Mouse (Mus musculus): ENCODE measurements around the gene Mis18a. TPM values are rescaled to one million over a fixed set of nuclear protein-coding genes. Genes with fewer than 3 reads are reported as not detected.

The Mis18a gene
- 86.4 and 87.3 TPM in 2 replicates for polyA plus RNA-seq (2015; fragmentation: Nextera tagmentation; extraction: Ambion mirVana)

- under 1% methylated on average over 52 of the region's 53 CpGs for WGBS
- peak within 1 kb of the TSS; percentile 86 for H3K9ac ChIP-seq
- H3K27ac ChIP-seq = peak within 1 kb of the TSS; percentile 39
- peak; percentile 96 for ATAC-seq (ENCODE audit: borderline replicate concordance, extremely low read depth, low FRiP score, low TSS enrichment)
- peaks cover 14% of the 10 kb centered on the region for H3K4me1 ChIP-seq
- H3K4me3 ChIP-seq = peak within 1 kb of the TSS; percentile 80
- 0 out of 2 replicates have a peak, but pooled peaks cover 2% of the 10 kb centered on the region for H3K9me3 ChIP-seq
- H3K27me3 ChIP-seq = no peaks in the 10 kb centered on the region
- H3K36me3 ChIP-seq = peaks cover 21% of the 10 kb centered on the region
- peak within 1 kb of the TSS; percentile 93 for H3K4me2 ChIP-seq
Observed at GRCm38 (mm10) chr16:90727233-90728115, at the start of gene Mis18a. TSS of gene Mis18a (minus strand) at chr16:90727404.

- H3K36me3 ChIP-seq = peaks cover 61% of the 10 kb centered on the region
- ATAC-seq (ENCODE audit: borderline replicate concordance, extremely low read depth, low FRiP score, low TSS enrichment) = no peak
- no peaks in the 10 kb centered on the region for H3K27me3 ChIP-seq
- WGBS = 74% methylated on average over 10 of the region's 10 CpGs
- no peak overlapping the region for H3K9ac ChIP-seq
- no peaks in the 10 kb centered on the region for H3K4me1 ChIP-seq
- no peak overlapping the region for H3K4me3 ChIP-seq
- no peak overlapping the region for H3K4me2 ChIP-seq
- no peak overlapping the region for H3K27ac ChIP-seq
- H3K9me3 ChIP-seq = no peaks in the 10 kb centered on the region
Observed at GRCm38 (mm10) chr16:90775946-90776520, 48.8 kb upstream of the Mis18a start.

- WGBS = 81% methylated on average over 6 of the region's 6 CpGs
- H3K4me2 ChIP-seq = no peak overlapping the region
- no peak overlapping the region for H3K9ac ChIP-seq
- no peaks in the 10 kb centered on the region for H3K27me3 ChIP-seq
- no peaks in the 10 kb centered on the region for H3K4me1 ChIP-seq
- H3K4me3 ChIP-seq = no peak overlapping the region
- H3K9me3 ChIP-seq = no peaks in the 10 kb centered on the region
- no peak overlapping the region for H3K27ac ChIP-seq
- peaks cover 64% of the 10 kb centered on the region for H3K36me3 ChIP-seq
- ATAC-seq (ENCODE audit: borderline replicate concordance, extremely low read depth, low FRiP score, low TSS enrichment) = no peak
Observed at GRCm38 (mm10) chr16:90774646-90775045, 47.4 kb upstream of the Mis18a start.

GRCm38 (mm10) chr16:90774216-90774615, 47.0 kb upstream of the Mis18a start:
- H3K9ac ChIP-seq = no peak overlapping the region
- 86% methylated on average over 12 of the region's 12 CpGs for WGBS
- no peak overlapping the region for H3K4me3 ChIP-seq
- H3K27me3 ChIP-seq = no peaks in the 10 kb centered on the region
- no peak for ATAC-seq (ENCODE audit: borderline replicate concordance, extremely low read depth, low FRiP score, low TSS enrichment)
- H3K36me3 ChIP-seq = peaks cover 65% of the 10 kb centered on the region
- no peak overlapping the region for H3K27ac ChIP-seq
- H3K4me2 ChIP-seq = no peak overlapping the region
- no peaks in the 10 kb centered on the region for H3K4me1 ChIP-seq
- no peaks in the 10 kb centered on the region for H3K9me3 ChIP-seq

GRCm38 (mm10) chr16:90766919-90767454, 39.8 kb upstream of the Mis18a start:
- Histone ChIP-seq H3K4me3 (no peak overlapping the region), H3K27me3 (no peaks in the 10 kb centered on the region), H3K9ac (no peak overlapping the region), H3K4me2 (no peak overlapping the region), H3K27ac (no peak overlapping the region), H3K4me1 (no peaks in the 10 kb centered on the region), H3K36me3 (peaks cover 46% of the 10 kb centered on the region), H3K9me3 (no peaks in the 10 kb centered on the region)
- peak; percentile 81 for ATAC-seq (ENCODE audit: borderline replicate concordance, extremely low read depth, low FRiP score, low TSS enrichment)
- WGBS = 74% methylated on average over 15 of the region's 15 CpGs

GRCm38 (mm10) chr16:90765195-90765877, 38.1 kb upstream of the Mis18a start:
- H3K27ac ChIP-seq = no peak overlapping the region
- H3K9ac ChIP-seq = no peak overlapping the region
- H3K4me3 ChIP-seq = no peak overlapping the region
- peaks cover 37% of the 10 kb centered on the region for H3K36me3 ChIP-seq
- WGBS = 79% methylated on average over 9 of the region's 9 CpGs
- no peaks in the 10 kb centered on the region for H3K4me1 ChIP-seq
- H3K9me3 ChIP-seq = no peaks in the 10 kb centered on the region
- no peak overlapping the region for H3K4me2 ChIP-seq
- no peak for ATAC-seq (ENCODE audit: borderline replicate concordance, extremely low read depth, low FRiP score, low TSS enrichment)
- H3K27me3 ChIP-seq = no peaks in the 10 kb centered on the region

GRCm38 (mm10) chr16:90760515-90760914, 33.3 kb upstream of the Mis18a start:
- no peak overlapping the region for H3K27ac ChIP-seq
- H3K36me3 ChIP-seq = peaks cover 21% of the 10 kb centered on the region
- no peak overlapping the region for H3K4me2 ChIP-seq
- H3K9ac ChIP-seq = no peak overlapping the region
- H3K9me3 ChIP-seq = no peaks in the 10 kb centered on the region
- no peaks in the 10 kb centered on the region for H3K27me3 ChIP-seq
- no peak overlapping the region for H3K4me3 ChIP-seq
- H3K4me1 ChIP-seq = no peaks in the 10 kb centered on the region; the same call in 1 of the 2 replicates
- 30% methylated on average over 4 of the region's 4 CpGs for WGBS
- ATAC-seq (ENCODE audit: borderline replicate concordance, extremely low read depth, low FRiP score, low TSS enrichment) = peak; percentile 39; the same call in 1 of the 2 replicates

- no peaks in the 10 kb centered on the region for H3K27me3 ChIP-seq
- WGBS = 47% methylated on average over 3 of the region's 3 CpGs
- no peaks in the 10 kb centered on the region for H3K9me3 ChIP-seq
- ATAC-seq (ENCODE audit: borderline replicate concordance, extremely low read depth, low FRiP score, low TSS enrichment) = no peak
- H3K36me3 ChIP-seq = peaks cover 26% of the 10 kb centered on the region
- H3K4me1 ChIP-seq = no peaks in the 10 kb centered on the region; the same call in 1 of the 2 replicates
- H3K4me2 ChIP-seq = no peak overlapping the region
- H3K9ac ChIP-seq = no peak overlapping the region
- H3K4me3 ChIP-seq = no peak overlapping the region
- no peak overlapping the region for H3K27ac ChIP-seq
Observed at GRCm38 (mm10) chr16:90759335-90759734, 32.1 kb upstream of the Mis18a start.

GRCm38 (mm10) chr16:90753386-90753941, 26.3 kb upstream of the Mis18a start:
- Histone ChIP-seq H3K9me3 (no peaks in the 10 kb centered on the region), H3K4me2 (no peak overlapping the region), H3K36me3 (peaks cover 37% of the 10 kb centered on the region), H3K27me3 (no peaks in the 10 kb centered on the region), H3K4me3 (no peak overlapping the region), H3K4me1 (peaks cover 2% of the 10 kb centered on the region; the same call in 1 of the 2 replicates), H3K27ac (no peak overlapping the region), H3K9ac (no peak overlapping the region)
- no peak for ATAC-seq (ENCODE audit: borderline replicate concordance, extremely low read depth, low FRiP score, low TSS enrichment)
- WGBS = 89% methylated on average over 13 of the region's 13 CpGs

- Histone ChIP-seq H3K36me3 (peaks cover 4% of the 10 kb centered on the region; the same call in 1 of the 2 replicates), H3K4me2 (no peak overlapping the region), H3K4me1 (peaks cover 4% of the 10 kb centered on the region; the same call in 1 of the 2 replicates), H3K27ac (no peak overlapping the region), H3K9ac (no peak overlapping the region), H3K4me3 (no peak overlapping the region), H3K9me3 (no peaks in the 10 kb centered on the region), H3K27me3 (no peaks in the 10 kb centered on the region)
- 91% methylated on average over 7 of the region's 7 CpGs for WGBS
- ATAC-seq (ENCODE audit: borderline replicate concordance, extremely low read depth, low FRiP score, low TSS enrichment) = no peak
Observed at GRCm38 (mm10) chr16:90748169-90748568, 21.0 kb upstream of the Mis18a start.

GRCm38 (mm10) chr16:90747143-90747542, 19.9 kb upstream of the Mis18a start:
- no peaks in the 10 kb centered on the region for H3K9me3 ChIP-seq
- whole genome bisulfite sequencing = 76% methylated on average over 6 of the region's 6 CpGs
- no peak overlapping the region for H3K4me3 ChIP-seq
- H3K9ac ChIP-seq = no peak overlapping the region
- H3K27me3 ChIP-seq = no peaks in the 10 kb centered on the region
- H3K27ac ChIP-seq = 0 out of 2 replicates have a peak overlapping the region, but pooled peaks have one; percentile 9
- H3K4me2 ChIP-seq = no peak overlapping the region
- peak; percentile 64; the same call in 1 of the 2 replicates for ATAC-seq (ENCODE audit: borderline replicate concordance, extremely low read depth, low FRiP score, low TSS enrichment)
- peaks cover 3% of the 10 kb centered on the region; the same call in 1 of the 2 replicates for H3K36me3 ChIP-seq
- H3K4me1 ChIP-seq = peaks cover 4% of the 10 kb centered on the region; the same call in 1 of the 2 replicates

Data from lung, embryonic 15.5 days (tissue).